Mouse (Mus musculus) ES-Bruce4 (cell line): ENCODE results near the gene Bank1. TPM values are rescaled to one million over a fixed set of nuclear protein-coding genes. Genes with fewer than 3 reads are reported as not detected.

Experiments used
- H3K27ac ChIP-seq: 2 replicates; pipeline ENCODE4 v1.5.1; 2012; ENCODE audit warnings: low read length, inconsistent platforms; ENCODE audit not compliant: insufficient read depth
- H3K27me3 ChIP-seq: 2 replicates; pipeline ENCODE4 v1.6.1; 2012; ENCODE audit warnings: mild to moderate bottlenecking, low read length, inconsistent platforms; ENCODE audit not compliant: control insufficient read depth, poor library complexity, insufficient read depth, severe bottlenecking
- H3K36me3 ChIP-seq: 2 replicates; pipeline ENCODE4 v1.6.1; 2012; ENCODE audit warnings: inconsistent platforms, mild to moderate bottlenecking, low read length, moderate library complexity; ENCODE audit not compliant: control insufficient read depth, poor library complexity, insufficient read depth, severe bottlenecking
- H3K4me1 ChIP-seq: one replicate; pipeline ENCODE4 v1.8.1; 2011; ENCODE audit warnings: low read length; ENCODE audit not compliant: control insufficient read depth, insufficient read depth
- H3K4me3 ChIP-seq: 2 replicates; pipeline ENCODE4 v1.5.1; 2011; ENCODE audit warnings: low read depth, mild to moderate bottlenecking, low read length
- H3K9ac ChIP-seq: 2 replicates; pipeline ENCODE4 v1.6.1; 2012; ENCODE audit warnings: low read depth, mild to moderate bottlenecking, inconsistent platforms; ENCODE audit not compliant: poor library complexity, severe bottlenecking
- H3K9me3 ChIP-seq: replicated peaks from 2 replicates; pipeline ENCODE4 v1.6.1; 2012; ENCODE audit warnings: mild to moderate bottlenecking, low read length, inconsistent platforms; ENCODE audit not compliant: control insufficient read depth, poor library complexity, insufficient read depth, severe bottlenecking
- CTCF ChIP-seq: IDR thresholded peaks from one replicate; pipeline ENCODE4 v1.8.1; 2011; ENCODE audit warnings: low read depth, low read length
- EP300 ChIP-seq: IDR thresholded peaks from 2 replicates; pipeline ENCODE4 v1.6.1; 2011; ENCODE audit warnings: low read depth, low read length; ENCODE audit not compliant: insufficient read depth
- POLR2A ChIP-seq: IDR thresholded peaks from one replicate; pipeline ENCODE4 v1.8.1; 2011; ENCODE audit warnings: low read length; ENCODE audit not compliant: insufficient read depth
- polyA plus RNA-seq: library from polyadenylated mRNA; stranded (reverse); fragments of >200 nt; gene quantifications from 2 replicates; pipeline ENCODE4 v1.2.4, GENCODE M21; 2011; ENCODE audit warnings: low read depth; ENCODE audit not compliant: missing spikeins, insufficient read depth, insufficient read length

Bank1 gene
- polyA plus RNA-seq, 1 experiment = not detected

DNA sequence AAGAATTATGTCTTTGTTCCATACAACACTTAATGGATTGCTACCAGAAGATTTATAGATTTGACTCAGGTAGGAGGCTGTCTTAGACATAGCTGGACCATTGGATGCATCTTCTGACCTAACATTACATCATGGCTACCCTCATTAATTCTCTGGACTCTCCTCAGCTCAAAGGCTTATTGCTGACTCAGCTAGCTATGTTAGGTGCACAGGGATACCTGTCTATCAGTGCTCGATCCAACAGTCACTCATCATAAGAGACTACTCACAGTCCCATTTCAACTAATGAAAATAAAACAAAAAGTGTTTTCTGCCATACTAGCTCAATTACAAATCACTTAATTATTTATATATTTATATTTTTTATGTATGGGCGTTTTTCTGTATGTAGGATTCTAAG lies 308.3 kb downstream of the Bank1 start:
- no peaks in the 10 kb centered on the region for H3K27me3 ChIP-seq
- TF ChIP-seq CTCF (no peak), POLR2A (no peak), EP300 (no peak)
- no peaks in the 10 kb centered on the region for H3K4me1 ChIP-seq
- no peak overlapping the region for H3K9ac ChIP-seq
- no peaks in the 10 kb centered on the region for H3K36me3 ChIP-seq
- no peak overlapping the region for H3K27ac ChIP-seq
- no peak overlapping the region for H3K4me3 ChIP-seq
- no peaks in the 10 kb centered on the region for H3K9me3 ChIP-seq

DNA sequence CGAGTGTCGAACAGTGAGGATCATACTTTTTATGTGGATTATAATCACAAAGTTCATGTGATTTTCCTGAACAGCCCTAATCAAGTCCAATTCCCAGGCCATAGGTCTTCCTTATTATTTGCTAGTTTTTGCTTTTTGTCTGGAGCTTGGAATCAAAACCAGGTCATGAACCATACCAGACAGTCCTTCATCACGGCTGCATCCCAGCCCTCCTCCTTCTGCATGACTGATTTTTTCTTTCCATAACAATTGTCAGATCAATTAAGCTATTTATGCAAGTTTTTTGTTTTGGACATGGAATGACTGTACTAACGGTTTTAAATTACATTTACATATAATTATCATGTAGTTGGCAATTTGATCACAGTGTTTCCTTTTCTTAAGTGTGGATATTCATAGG lies 315.2 kb downstream of the Bank1 start:
- Histone ChIP-seq H3K9ac (no peak overlapping the region), H3K4me3 (no peak overlapping the region), H3K36me3 (no peaks in the 10 kb centered on the region), H3K27ac (no peak overlapping the region), H3K27me3 (no peaks in the 10 kb centered on the region), H3K4me1 (no peaks in the 10 kb centered on the region), H3K9me3 (no peaks in the 10 kb centered on the region)
- TF ChIP-seq EP300 = no peak

DNA sequence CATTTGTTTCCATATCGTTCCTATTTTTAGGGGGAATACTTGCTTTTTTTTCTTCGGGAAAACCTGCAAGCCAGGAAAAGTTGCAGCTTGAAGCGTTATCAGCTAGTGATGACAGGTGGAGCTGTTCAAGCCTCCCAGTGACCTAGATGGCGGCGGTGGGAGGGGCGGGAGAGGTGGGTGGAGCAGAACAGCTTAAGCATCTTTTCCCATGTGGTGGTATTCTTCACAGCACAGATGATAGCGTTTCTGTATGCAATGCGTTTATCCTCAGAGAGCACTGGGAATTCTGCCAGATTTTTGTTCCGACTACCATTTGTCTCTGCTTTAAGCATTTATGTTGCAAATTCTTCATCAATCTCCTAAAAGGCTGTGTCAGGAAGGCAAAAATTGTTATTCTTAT lies 318.0 kb downstream of the Bank1 start:
- Histone ChIP-seq H3K9me3 (no peaks in the 10 kb centered on the region), H3K27ac (no peak overlapping the region), H3K4me1 (no peaks in the 10 kb centered on the region), H3K9ac (no peak overlapping the region), H3K27me3 (no peaks in the 10 kb centered on the region), H3K36me3 (no peaks in the 10 kb centered on the region), H3K4me3 (no peak overlapping the region)
- TF ChIP-seq POLR2A = no peak
- TF ChIP-seq EP300 = no peak
- TF ChIP-seq CTCF = no peak

DNA sequence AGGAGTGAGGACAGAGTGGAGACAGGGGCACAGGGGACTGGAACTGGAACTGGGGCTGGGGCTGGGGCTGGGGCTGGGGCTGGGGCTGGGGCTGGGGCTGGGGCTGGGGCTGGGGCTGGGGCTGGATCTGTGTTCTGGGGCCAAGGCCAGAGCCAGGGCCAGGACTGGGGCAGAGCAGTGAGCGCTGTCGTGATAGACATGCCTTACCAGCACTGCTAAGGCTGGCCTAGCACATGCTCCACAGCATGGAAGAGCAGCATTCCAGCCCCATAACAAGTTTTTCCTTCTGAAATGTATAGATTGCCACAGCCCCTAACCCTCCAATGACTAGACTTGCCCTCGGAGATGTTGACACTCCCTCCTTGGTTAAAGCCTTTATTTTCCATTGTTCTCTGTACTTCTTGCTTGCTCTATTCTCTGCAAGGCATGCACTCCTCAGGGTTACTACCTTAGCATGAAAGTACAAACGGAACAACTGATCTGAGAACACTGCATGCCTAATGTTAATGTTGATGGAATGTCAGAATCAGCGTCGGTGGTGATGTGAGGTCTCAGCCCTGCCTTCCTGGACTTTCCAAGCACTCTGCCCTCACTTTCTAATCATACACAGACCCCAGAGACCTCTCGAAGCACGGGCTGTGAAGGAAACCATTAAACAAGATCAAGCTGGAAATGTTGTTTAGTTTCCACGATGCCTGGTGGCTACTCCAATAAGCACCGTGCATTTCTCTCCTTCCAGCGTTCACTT lies 318.6 kb downstream of the Bank1 start:
- no peaks in the 10 kb centered on the region for H3K36me3 ChIP-seq
- H3K9me3 ChIP-seq = no peaks in the 10 kb centered on the region
- H3K27ac ChIP-seq = no peak overlapping the region
- TF ChIP-seq POLR2A (no peak), EP300 (no peak), CTCF (no peak)
- no peak overlapping the region for H3K4me3 ChIP-seq
- H3K9ac ChIP-seq = no peak overlapping the region
- no peaks in the 10 kb centered on the region for H3K27me3 ChIP-seq
- H3K4me1 ChIP-seq = no peaks in the 10 kb centered on the region
